In genomic region chr1:133843900-133844299, GRCm38 (mm10) we compare ENCODE assay signal across 28 mouse cellular contexts. TPM values are rescaled to one million over a fixed set of nuclear protein-coding genes. Genes with fewer than 3 reads are reported as not detected.
DNase-seq lines count a peak whose midpoint lies in the region; ATAC-seq and TF ChIP-seq lines count a peak whose summit lies in the region.
"Had no signal": no experiment of that assay in that cellular context is flagged by ENCODE, and none has a peak within 500 bp of the region (broad histone marks: within the 10 kb centered on the region; RNA-seq: fewer than 3 reads in every experiment).

No protein-coding gene starts in this region.

- no peak for TF ChIP-seq CTCF in stomach, postnatal 0 days (IDR thresholded peaks at IDR 0.05; ENCODE audit: low read depth)

- TF ChIP-seq POLR2A in myocyte (IDR thresholded peaks at IDR 0.05; ENCODE audit: insufficient read length, low read depth), result no peak

- no peaks in the 10 kb centered on the region for H3K9me3 ChIP-seq in hindbrain, embryonic 10.5 days
- no peaks in the 10 kb centered on the region for H3K9me3 ChIP-seq in hindbrain, embryonic 11.5 days (ENCODE audit: control insufficient read depth, low read length)
- H3K9me3 ChIP-seq in stomach, embryonic 16.5 days (replicated peaks; ENCODE audit: control insufficient read depth, low read length), result no peaks in the 10 kb centered on the region
- H3K9me3 ChIP-seq in stomach, postnatal 0 days (ENCODE audit: control insufficient read depth, low read length), result no peaks in the 10 kb centered on the region
- H3K9me3 ChIP-seq in liver, embryonic 15.5 days (replicated peaks), result no peaks in the 10 kb centered on the region
- H3K9me3 ChIP-seq: embryonic facial prominence, embryonic 10.5 days; embryonic facial prominence, embryonic 15.5 days; forebrain, embryonic 10.5 days; kidney, embryonic 15.5 days; limb, embryonic 12.5 days; neural tube, embryonic 12.5 days had no signal

- TF ChIP-seq EP300 in stomach, postnatal 0 days (optimal IDR thresholded peaks at IDR 0.05), result no peak

- H3K4me3 ChIP-seq in hindbrain, embryonic 10.5 days, result no peak overlapping the region
- no peak overlapping the region for H3K4me3 ChIP-seq in hindbrain, embryonic 11.5 days (ENCODE audit: low read depth, low read length)
- no peak overlapping the region for H3K4me3 ChIP-seq in stomach, embryonic 16.5 days (replicated peaks; ENCODE audit: low read length)
- H3K4me3 ChIP-seq in stomach, postnatal 0 days (ENCODE audit: low read depth, low read length), result no peak overlapping the region
- no peak overlapping the region for H3K4me3 ChIP-seq in liver, embryonic 15.5 days (replicated peaks)
- H3K4me3 ChIP-seq in myocyte, result no peak overlapping the region
- H3K4me3 ChIP-seq: embryonic facial prominence, embryonic 10.5 days; embryonic facial prominence, embryonic 15.5 days; forebrain, embryonic 10.5 days; gastrocnemius, adult 2 months; kidney, embryonic 15.5 days; left cerebral cortex, adult 2 months; limb, embryonic 12.5 days; neural tube, embryonic 12.5 days had no signal

- H3K27me3 ChIP-seq in hindbrain, embryonic 10.5 days (ENCODE audit: insufficient read depth, poor library complexity, severe bottlenecking), result no peaks in the 10 kb centered on the region; the same call in 1 of the 2 replicates
- H3K27me3 ChIP-seq in hindbrain, embryonic 11.5 days (ENCODE audit: control insufficient read depth, insufficient read depth, low read length), result no peaks in the 10 kb centered on the region
- no peaks in the 10 kb centered on the region for H3K27me3 ChIP-seq in stomach, embryonic 16.5 days (ENCODE audit: control insufficient read depth, insufficient read depth, low read length)
- H3K27me3 ChIP-seq in stomach, postnatal 0 days (ENCODE audit: control insufficient read depth, insufficient read depth, low read length), result no peaks in the 10 kb centered on the region
- no peaks in the 10 kb centered on the region for H3K27me3 ChIP-seq in liver, embryonic 15.5 days
- no peaks in the 10 kb centered on the region for H3K27me3 ChIP-seq in myocyte (ENCODE audit: control insufficient read depth, insufficient read depth, insufficient read length)
- H3K27me3 ChIP-seq: embryonic facial prominence, embryonic 15.5 days; neural tube, embryonic 12.5 days had no signal

- H3K4me2 ChIP-seq in hindbrain, embryonic 11.5 days (replicated peaks; ENCODE audit: low read depth, low read length), result no peak overlapping the region
- H3K4me2 ChIP-seq in stomach, embryonic 16.5 days (ENCODE audit: low read depth, low read length), result no peak overlapping the region
- no peak overlapping the region for H3K4me2 ChIP-seq in stomach, postnatal 0 days (replicated peaks; ENCODE audit: low read depth)
- peak overlapping the region; percentile 43 for H3K4me2 ChIP-seq in liver, embryonic 15.5 days
- H3K4me2 ChIP-seq in myocyte (ENCODE audit: low read depth), result peak overlapping the region; percentile 35
- H3K4me2 ChIP-seq: embryonic facial prominence, embryonic 15.5 days; kidney, embryonic 15.5 days; limb, embryonic 12.5 days; neural tube, embryonic 12.5 days had no signal

- peak overlapping the region; percentile 37; the same call in 1 of the 2 replicates for H3K27ac ChIP-seq in hindbrain, embryonic 10.5 days
- H3K27ac ChIP-seq in hindbrain, embryonic 11.5 days (ENCODE audit: low read depth, low read length), result no peak overlapping the region
- H3K27ac ChIP-seq in stomach, embryonic 16.5 days (ENCODE audit: low read length), result 0 out of 2 replicates have a peak overlapping the region, but pooled peaks have one; percentile 29
- no peak overlapping the region for H3K27ac ChIP-seq in stomach, postnatal 0 days (replicated peaks)
- H3K27ac ChIP-seq in liver, embryonic 15.5 days (replicated peaks), result peak overlapping the region; percentile 64
- H3K27ac ChIP-seq: embryonic facial prominence, embryonic 15.5 days; gastrocnemius, adult 2 months; kidney, embryonic 15.5 days; left cerebral cortex, adult 2 months; limb, embryonic 12.5 days; neural tube, embryonic 12.5 days had no signal

- no peaks in the 10 kb centered on the region for H3K36me3 ChIP-seq in hindbrain, embryonic 10.5 days
- H3K36me3 ChIP-seq in hindbrain, embryonic 11.5 days (ENCODE audit: control insufficient read depth, insufficient read depth, low read length), result no peaks in the 10 kb centered on the region
- H3K36me3 ChIP-seq in stomach, embryonic 16.5 days (ENCODE audit: control insufficient read depth, insufficient read depth, low read length), result no peaks in the 10 kb centered on the region
- H3K36me3 ChIP-seq in stomach, postnatal 0 days (ENCODE audit: control insufficient read depth, insufficient read depth, low read length), result no peaks in the 10 kb centered on the region
- no peaks in the 10 kb centered on the region for H3K36me3 ChIP-seq in liver, embryonic 15.5 days (replicated peaks)
- no peaks in the 10 kb centered on the region for H3K36me3 ChIP-seq in myocyte (ENCODE audit: control insufficient read depth, insufficient read depth)
- H3K36me3 ChIP-seq: embryonic facial prominence, embryonic 10.5 days; embryonic facial prominence, embryonic 15.5 days; forebrain, embryonic 10.5 days; G1E; kidney, embryonic 15.5 days; limb, embryonic 12.5 days; neural tube, embryonic 12.5 days had no signal

- no peak overlapping the region for H3K9ac ChIP-seq in hindbrain, embryonic 11.5 days (ENCODE audit: low read depth, low read length)
- no peak overlapping the region for H3K9ac ChIP-seq in stomach, embryonic 16.5 days (ENCODE audit: low read length)
- no peak overlapping the region for H3K9ac ChIP-seq in stomach, postnatal 0 days (ENCODE audit: low read length)
- H3K9ac ChIP-seq in liver, embryonic 15.5 days, result 0 out of 2 replicates have a peak overlapping the region, but pooled peaks have one; percentile 18
- H3K9ac ChIP-seq: embryonic facial prominence, embryonic 15.5 days; kidney, embryonic 15.5 days; limb, embryonic 12.5 days; neural tube, embryonic 12.5 days had no signal

- H3ac ChIP-seq in myocyte (ENCODE audit: control insufficient read depth, insufficient read length), result no peak overlapping the region

- H3K4me1 ChIP-seq in hindbrain, embryonic 10.5 days (replicated peaks), result peaks cover 62% of the 10 kb centered on the region
- H3K4me1 ChIP-seq in hindbrain, embryonic 11.5 days (replicated peaks; ENCODE audit: control insufficient read depth, insufficient read depth, low read length), result peaks cover 10% of the 10 kb centered on the region; the same call in 1 of the 2 replicates
- peaks cover 16% of the 10 kb centered on the region for H3K4me1 ChIP-seq in stomach, embryonic 16.5 days (ENCODE audit: control insufficient read depth, insufficient read depth, low read length)
- no peaks in the 10 kb centered on the region for H3K4me1 ChIP-seq in stomach, postnatal 0 days (replicated peaks; ENCODE audit: control insufficient read depth, insufficient read depth)
- peaks cover 39% of the 10 kb centered on the region for H3K4me1 ChIP-seq in liver, embryonic 15.5 days (replicated peaks)

- no peak for ATAC-seq in hindbrain, embryonic 11.5 days (ENCODE audit: low FRiP score)
- no peak for ATAC-seq in stomach, embryonic 16.5 days (ENCODE audit: insufficient read depth, low FRiP score)
- no peak for ATAC-seq in stomach, postnatal 0 days (ENCODE audit: low FRiP score, low TSS enrichment)
- peak; percentile 84 for ATAC-seq in liver, embryonic 15.5 days (ENCODE audit: insufficient read depth)
- ATAC-seq: forebrain, embryonic 16.5 days; midbrain, embryonic 16.5 days had no signal

- no peaks in the 10 kb centered on the region for H3K79me2 ChIP-seq in myocyte (ENCODE audit: control insufficient read depth, insufficient read depth)

- WGBS in hindbrain, embryonic 10.5 days, result 91% methylated on average over 6 of the region's 6 CpGs
- 84% methylated on average over 6 of the region's 6 CpGs for WGBS in hindbrain, embryonic 11.5 days
- WGBS in stomach, embryonic 16.5 days, result 70% methylated on average over 6 of the region's 6 CpGs
- 74% methylated on average over 6 of the region's 6 CpGs for WGBS in stomach, postnatal 0 days
- 28% methylated on average over 6 of the region's 6 CpGs for WGBS in liver, embryonic 15.5 days (ENCODE audit: insufficient replicate concordance)

- no peak for DNase-seq in hindbrain, embryonic 10.5 days (ENCODE audit: low spot score)
- DNase-seq in hindbrain, embryonic 11.5 days (ENCODE audit: low spot score), result no peak
- DNase-seq in stomach, postnatal 0 days (ENCODE audit: low spot score), result no peak
- no peak for DNase-seq in layer of hippocampus, postnatal 36 days
- DNase-seq in kidney, adult 18-20 months, result no peak
- DNase-seq: adrenal gland, adult 8-10 months; cerebellum, adult 8-10 months; cerebellum, postnatal 25 days; gastrocnemius, adult 2 months; gastrocnemius, postnatal 36 days; heart, postnatal 36 days; kidney, adult 11 months; kidney, postnatal 25 days; right cerebral cortex, adult 18-20 months; right cerebral cortex, postnatal 4 days had no signal

TF ChIP-seq in myocyte, 11 proteins besides CTCF, POLR2A, EP300 and RAD21:
- no peak for TF ChIP-seq TCF3 (IDR thresholded peaks at IDR 0.05; ENCODE audit: insufficient read length, low read depth)
- TF ChIP-seq MYOG (IDR thresholded peaks at IDR 0.05; ENCODE audit: control insufficient read depth in 1 of 3, insufficient read depth in 1 of 3, insufficient read length in 2 of 3, low read depth in 2 of 3), result no peak
- TF ChIP-seq E2F4 (IDR thresholded peaks at IDR 0.05; ENCODE audit: insufficient read depth), result no peak
- no peak for TF ChIP-seq MYOD1 (IDR thresholded peaks at IDR 0.05; ENCODE audit: control insufficient read depth in 1 of 3, insufficient read length in 2 of 3, low read depth in 2 of 3)
- no peak for TF ChIP-seq MAX (IDR thresholded peaks at IDR 0.05; ENCODE audit: low read depth)
- TF ChIP-seq CEBPB (IDR thresholded peaks at IDR 0.05; ENCODE audit: insufficient read depth, poor library complexity, severe bottlenecking), result no peak
- no peak for TF ChIP-seq SRF (IDR thresholded peaks at IDR 0.05; ENCODE audit: control insufficient read depth, insufficient read length, low read depth)
- no peak for TF ChIP-seq POLR2AphosphoS2 (IDR thresholded peaks at IDR 0.05; ENCODE audit: insufficient read length, low read depth)
- TF ChIP-seq REST (IDR thresholded peaks at IDR 0.05; ENCODE audit: insufficient read depth, insufficient read length), result no peak
- no peak for TF ChIP-seq TCF12 (IDR thresholded peaks at IDR 0.05; ENCODE audit: insufficient read depth, poor library complexity, severe bottlenecking)
- TF ChIP-seq USF1 (IDR thresholded peaks at IDR 0.05; ENCODE audit: low read depth), result no peak

RNA-seq across cellular contexts. Expression of gene Atp2b4, which starts 43.1 kb away (rescaled TPM):
- polyA plus RNA-seq in hindbrain, embryonic 10.5 days (2016; fragmentation: Nextera tagmentation; extraction: Ambion mirVana), result 4.2 and 4.6 TPM in 2 replicates
- polyA plus RNA-seq in hindbrain, embryonic 11.5 days (2014; fragmentation: Nextera tagmentation; extraction: Ambion mirVana), result 8.7 and 15.3 TPM in 2 replicates
- 22.3 and 23.9 TPM in 2 replicates for polyA plus RNA-seq in stomach, embryonic 16.5 days (2015; fragmentation: Nextera tagmentation; extraction: Ambion mirVana)
- 9.0 and 13.5 TPM in 2 replicates for polyA plus RNA-seq in stomach, postnatal 0 days (2015; fragmentation: Nextera tagmentation; extraction: Ambion mirVana)
- 37.6 and 40.1 TPM in 2 replicates for polyA plus RNA-seq in liver, embryonic 15.5 days (2015; fragmentation: Nextera tagmentation; extraction: Ambion mirVana)
- polyA plus RNA-seq in myocyte (2012; fragmentation: generic; extraction: Trizol), result 28.1 TPM
- total RNA-seq in layer of hippocampus, postnatal 36 days (2021), result 10 to 100 TPM; 67.8 to 72.1 TPM

Comparison
In these comparisons a context has a peak if more than half of its experiments do, and no peak if none do; other contexts are left out.
1. H3K27ac ChIP-seq: peak in hindbrain, embryonic 10.5 days (single experiment), stomach, embryonic 16.5 days (single experiment) and liver, embryonic 15.5 days (single experiment); none in hindbrain, embryonic 11.5 days (single experiment) and stomach, postnatal 0 days (single experiment).
2. H3K4me2 ChIP-seq: peak in liver, embryonic 15.5 days (single experiment) and myocyte (single experiment); none in hindbrain, embryonic 11.5 days (single experiment), stomach, embryonic 16.5 days (single experiment) and stomach, postnatal 0 days (single experiment).